Mouse (Mus musculus) bone marrow, adult 2 months (tissue): ENCODE measurements around the gene Spz1.

Experiments
- CTCF ChIP-seq: fragments of 200-500 bp; IDR thresholded peaks from 2 replicates; pipeline ENCODE4 v1.5.1; 2011; ENCODE audit warnings: low read length, control low read depth; ENCODE audit not compliant: control insufficient read depth, insufficient read depth
- POLR2A ChIP-seq: fragments of 200-500 bp; IDR thresholded peaks from 2 replicates; pipeline ENCODE4 v1.6.1; 2011; ENCODE audit warnings: low read depth, mild to moderate bottlenecking, control low read depth, low read length, borderline replicate concordance; ENCODE audit not compliant: control insufficient read depth

DNA sequence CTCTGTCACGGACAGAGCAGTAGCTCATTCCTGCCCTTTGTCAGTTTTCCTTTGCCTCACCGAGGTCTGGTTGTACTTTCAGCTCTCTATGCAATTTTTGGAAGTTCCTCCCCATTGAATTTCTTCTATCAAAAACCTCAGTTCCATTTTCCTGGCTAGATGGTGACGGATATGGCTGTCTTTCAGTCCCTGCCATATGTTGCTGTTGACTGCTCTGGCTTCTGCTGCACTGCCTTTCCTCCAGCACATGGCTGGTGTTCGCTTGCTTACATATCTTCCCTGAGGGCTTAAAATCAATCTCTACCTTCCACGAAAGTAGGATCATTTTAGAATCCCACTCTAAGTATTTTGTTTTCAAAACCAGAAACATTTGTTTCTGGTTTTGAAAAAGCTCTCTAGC is 16.5 kb downstream of the Spz1 start:
- TF ChIP-seq CTCF (no peak), POLR2A (no peak)
